Mouse (Mus musculus): Measurements from ENCODE around the gene Pde6c. TPM values are rescaled to one million over a fixed set of nuclear protein-coding genes. Genes with fewer than 3 reads are reported as not detected.

The Pde6c gene
- total and polyA plus RNA-seq, 3 experiments, result not detected

- H3K4me1 ChIP-seq (ENCODE audit: control insufficient read depth in 1 of 2, insufficient read depth in 2 of 2), result peaks cover 4 to 35% of the 10 kb centered on the region in 2 experiments; a peak in 3 of 4 replicates
- H3K4me3 ChIP-seq (replicated peaks in 1 of 3; ENCODE audit: low read depth in 2 of 3, low read length in 2 of 3, poor library complexity in 1 of 3), result no peak overlapping the region
- no peak for DNase-seq (ENCODE audit: extremely low read depth)
- TF ChIP-seq RCOR1 (conservative IDR thresholded peaks at IDR 0.05; ENCODE audit: low read depth, low read length) (no peak), ZNF384 (IDR thresholded peaks at IDR 0.05; ENCODE audit: low read depth, low read length) (peak; percentile 52)
- H3K27ac ChIP-seq (ENCODE audit: insufficient read depth, low read depth), result no peak overlapping the region
- H3K9ac ChIP-seq (ENCODE audit: insufficient read depth, low read depth), result no peak overlapping the region
- H3K36me3 ChIP-seq (replicated peaks in 1 of 2; ENCODE audit: control insufficient read depth in 1 of 2, insufficient read depth in 1 of 2, low read length in 1 of 2), result no peaks in the 10 kb centered on the region
- no peak overlapping the region for H3K4me2 ChIP-seq (ENCODE audit: insufficient read depth, low read depth, poor library complexity, severe bottlenecking)
- H3K27me3 ChIP-seq (replicated peaks), result no peaks in the 10 kb centered on the region
- no peaks in the 10 kb centered on the region for H3K79me2 ChIP-seq (replicated peaks; ENCODE audit: control insufficient read depth, extremely low read depth, insufficient read depth, poor library complexity, severe bottlenecking)
- no peaks in the 10 kb centered on the region for H3K9me3 ChIP-seq (replicated peaks; ENCODE audit: low read length)
- dilution Hi-C loops (cut with MboI; ENCODE audit: extremely low pct_ligation_motif_present, extremely low pct_unique_long_range_greater_than_20kb, low sequenced_read_pairs), result no loop called here
- in situ Hi-C loops (cut with MboI; ENCODE audit: low pct_ligation_motif_present, low pct_unique_long_range_greater_than_20kb, low sequenced_read_pairs), result no loop called here
Observed at GRCm38 (mm10) chr19:38111056-38111455, 21.5 kb upstream of the Pde6c start.

DNA sequence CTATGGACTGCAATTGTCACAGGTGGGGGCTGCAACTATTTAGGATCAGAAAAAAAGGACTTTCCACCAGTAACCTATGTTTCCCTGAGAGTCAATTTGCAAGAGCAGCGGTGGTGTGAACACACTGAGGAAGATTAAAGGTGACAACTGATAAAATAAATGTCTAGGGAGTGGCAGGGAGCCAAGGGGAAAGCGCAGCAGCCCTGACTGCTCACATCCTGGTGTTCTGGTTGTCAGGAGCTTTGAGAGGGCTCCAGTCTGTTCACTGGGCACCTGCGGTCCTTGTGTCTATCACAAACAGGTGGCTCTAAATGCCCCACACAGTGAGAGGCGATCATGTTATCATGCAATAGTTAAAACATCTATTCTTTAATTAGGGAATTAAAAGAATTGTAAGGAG lies 20.0 kb upstream of the Pde6c start:
- no peak overlapping the region for H3K27ac ChIP-seq (ENCODE audit: insufficient read depth, low read depth)
- no peaks in the 10 kb centered on the region for H3K9me3 ChIP-seq (replicated peaks; ENCODE audit: low read length)
- dilution Hi-C loops (cut with MboI; ENCODE audit: extremely low pct_ligation_motif_present, extremely low pct_unique_long_range_greater_than_20kb, low sequenced_read_pairs), result no loop called here
- no peak overlapping the region for H3K4me2 ChIP-seq (ENCODE audit: insufficient read depth, low read depth, poor library complexity, severe bottlenecking)
- H3K36me3 ChIP-seq (replicated peaks in 1 of 2; ENCODE audit: control insufficient read depth in 1 of 2, insufficient read depth in 1 of 2, low read length in 1 of 2), result no peaks in the 10 kb centered on the region
- no peaks in the 10 kb centered on the region for H3K27me3 ChIP-seq (replicated peaks)
- H3K4me1 ChIP-seq (ENCODE audit: control insufficient read depth in 1 of 2, insufficient read depth in 2 of 2), result peaks cover 4 to 33% of the 10 kb centered on the region in 2 experiments; a peak in 3 of 4 replicates
- no peak for DNase-seq (ENCODE audit: extremely low read depth)
- H3K4me3 ChIP-seq (replicated peaks in 1 of 3; ENCODE audit: low read depth in 2 of 3, low read length in 2 of 3, poor library complexity in 1 of 3), result no peak overlapping the region
- TF ChIP-seq ZNF384 (IDR thresholded peaks at IDR 0.05; ENCODE audit: low read depth, low read length) (no peak), HCFC1 (IDR thresholded peaks at IDR 0.05; ENCODE audit: low read depth, low read length) (no peak), BHLHE40 (IDR thresholded peaks at IDR 0.05; ENCODE audit: low read depth, low read length) (no peak), POLR2AphosphoS2 (IDR thresholded peaks at IDR 0.05; ENCODE audit: low read depth, low read length) (no peak), NRF1 (IDR thresholded peaks at IDR 0.05; ENCODE audit: low read depth, low read length) (no peak), TCF12 (IDR thresholded peaks at IDR 0.05; ENCODE audit: low read depth, low read length) (no peak), CTCF (conservative IDR thresholded peaks at IDR 0.05 in 1 of 2, IDR thresholded peaks at IDR 0.05 in 1 of 2; ENCODE audit: low read depth in 2 of 2, low read length in 2 of 2) (no peak), GABPA (IDR thresholded peaks at IDR 0.05; ENCODE audit: insufficient replicate concordance, low read depth, low read length) (no peak), RAD21 (IDR thresholded peaks at IDR 0.05; ENCODE audit: low read depth, low read length) (no peak), ZKSCAN1 (IDR thresholded peaks at IDR 0.05; ENCODE audit: borderline replicate concordance, low read depth, low read length) (no peak), CHD2 (IDR thresholded peaks at IDR 0.05; ENCODE audit: low read length) (no peak), MAX (IDR thresholded peaks at IDR 0.05; ENCODE audit: low read length) (no peak), MYC (IDR thresholded peaks at IDR 0.05; ENCODE audit: low read depth, low read length) (no peak), SMC3 (IDR thresholded peaks at IDR 0.05; ENCODE audit: low read depth, low read length) (no peak), MAZ (IDR thresholded peaks at IDR 0.05; ENCODE audit: low read depth, low read length) (no peak)
- no peaks in the 10 kb centered on the region for H3K79me2 ChIP-seq (replicated peaks; ENCODE audit: control insufficient read depth, extremely low read depth, insufficient read depth, poor library complexity, severe bottlenecking)
- in situ Hi-C loops (cut with MboI; ENCODE audit: low pct_ligation_motif_present, low pct_unique_long_range_greater_than_20kb, low sequenced_read_pairs), result no loop called here
- H3K9ac ChIP-seq (ENCODE audit: insufficient read depth, low read depth), result no peak overlapping the region
